Mouse (Mus musculus) heart, postnatal 10 days (tissue): Measurements from ENCODE around the gene Dnm2. TPM values are rescaled to one million over a fixed set of nuclear protein-coding genes. Genes with fewer than 3 reads are reported as not detected.
A peak's percentile ranks its signal among the peaks of the same experiment; 100 is the strongest.
"Not testable (repeated sequence)": the region's sequence is repeated elsewhere in the genome, so short reads cannot be mapped to it uniquely, and the experiment has no call there.

Experiments used
- DNase-seq, 2 experiments: peaks; one replicate each; pipeline ENCODE4 v3.0.0; 2021
- intact Hi-C: fragments of 180-260 bp; cut with DNase I; formaldehyde crosslinking; loops from one replicate; pipeline ENCODE4 v1.15.1; 2025
- total RNA-seq, 2 experiments: library from RNA; stranded (reverse); gene quantifications; 2 replicates each; pipeline ENCODE4 v1.2.3; 2021

Gene Dnm2
- total RNA-seq, 2 experiments from 2014 or later: 90.0 to 90.6 TPM

GRCm38 (mm10) chr9:21454556-21454955 lies 29.8 kb downstream of the Dnm2 start:
- no peak for DNase-seq
- intact Hi-C loops: no loop called here

- intact Hi-C loops: no loop called here
- no peak for DNase-seq
Measured at GRCm38 (mm10) chr9:21455103-21455770, 30.5 kb downstream of the Dnm2 start.

GRCm38 (mm10) chr9:21456246-21456929 lies 31.7 kb downstream of the Dnm2 start:
- no peak for DNase-seq
- intact Hi-C loops: no loop called here

- intact Hi-C loops: no loop called here
- DNase-seq: no peak
Measured at GRCm38 (mm10) chr9:21456930-21457634, 32.4 kb downstream of the Dnm2 start.

GRCm38 (mm10) chr9:21458821-21459220 lies 34.1 kb downstream of the Dnm2 start:
- no peak for DNase-seq
- intact Hi-C loops: no loop called here

- intact Hi-C loops: no loop called here
- DNase-seq: no peak
Measured at GRCm38 (mm10) chr9:21460400-21460940, 35.8 kb downstream of the Dnm2 start.

- intact Hi-C loops: loop anchor here (2.0 kb wide), 1 partner anchor 38 kb away; the partner anchor contains the start of gene Dnm2
Measured at GRCm38 (mm10) chr9:21463138-21463590, 38.5 kb downstream of the Dnm2 start.

GRCm38 (mm10) chr9:21463766-21464564 lies 39.3 kb downstream of the Dnm2 start:
- intact Hi-C loops: loop anchor here (2.0 kb wide), 1 partner anchor 39 kb away; the partner anchor contains the start of gene Dnm2
- peak; percentile 19 to 26 for DNase-seq

More at GRCm38 (mm10) chr9:21463138-21463590, 38.5 kb downstream of the Dnm2 start:
- DNase-seq: peak; percentile 87

GRCm38 (mm10) chr9:21464565-21464928 lies 39.8 kb downstream of the Dnm2 start:
- intact Hi-C loops, DNase-seq: not testable (repeated sequence)

- intact Hi-C loops: loop anchor here (2.0 kb wide), 2 partner anchors 59 to 103 kb away; partner anchors contain the start of genes Ilf3 and Qtrt1
Measured at GRCm38 (mm10) chr9:21469032-21470024, 44.6 kb downstream of the Dnm2 start.

GRCm38 (mm10) chr9:21472913-21473312 lies 48.2 kb downstream of the Dnm2 start:
- intact Hi-C loops: no loop called here

More at GRCm38 (mm10) chr9:21469032-21470024, 44.6 kb downstream of the Dnm2 start:
- DNase-seq: peak; percentile 60 to 75

GRCm38 (mm10) chr9:21477707-21478106 lies 53.0 kb downstream of the Dnm2 start:
- DNase-seq: no peak
- intact Hi-C loops: no loop called here

More at GRCm38 (mm10) chr9:21472913-21473312, 48.2 kb downstream of the Dnm2 start:
- DNase-seq: no peak

GRCm38 (mm10) chr9:21484065-21484464 lies 59.4 kb downstream of the Dnm2 start:
- intact Hi-C loops: no loop called here
- peak in 1 of 2 experiments; percentile 31 for DNase-seq

GRCm38 (mm10) chr9:21488246-21488645 lies 63.5 kb downstream of the Dnm2 start:
- intact Hi-C loops, DNase-seq: not testable (repeated sequence)

- intact Hi-C loops: no loop called here
- DNase-seq: no peak
Measured at GRCm38 (mm10) chr9:21490696-21491095, 66.0 kb downstream of the Dnm2 start.

- DNase-seq: no peak
- intact Hi-C loops: no loop called here
Measured at GRCm38 (mm10) chr9:21493907-21494306, 69.2 kb downstream of the Dnm2 start.

GRCm38 (mm10) chr9:21494726-21495125 lies 70.0 kb downstream of the Dnm2 start:
- no peak for DNase-seq
- intact Hi-C loops: no loop called here

GRCm38 (mm10) chr9:21496308-21497049 lies 71.8 kb downstream of the Dnm2 start:
- DNase-seq: peak; percentile 41 to 43
- intact Hi-C loops: no loop called here
